Mouse (Mus musculus) Muller cell, postnatal 12 days (primary cell): ENCODE results near the gene Wee2.

Experiments used
- DNase-seq: peaks from one replicate; pipeline ENCODE4 v3.0.0-alpha.2; 2015; ENCODE audit errors: inconsistent ontology term

The Wee2 gene

DNA sequence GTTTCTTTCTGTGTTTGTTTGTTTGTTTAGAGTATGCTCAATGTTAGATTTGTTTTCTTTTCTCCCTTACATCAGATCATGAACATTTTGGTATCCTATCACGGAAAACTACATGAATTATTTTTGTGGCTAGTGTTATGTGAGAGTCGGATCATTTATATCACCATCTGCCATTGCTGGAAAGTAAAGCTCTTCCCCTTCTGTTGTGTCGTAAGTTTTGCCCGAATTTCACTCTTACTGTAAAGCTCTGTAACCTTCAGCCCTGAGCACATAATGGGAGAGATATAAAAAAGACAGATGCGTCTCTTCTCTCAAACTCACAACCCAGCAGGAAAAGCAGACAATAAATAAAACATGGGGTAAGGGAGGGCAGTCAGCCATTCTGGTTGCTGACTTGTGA lies at the start of gene Wee2:
TSS of gene Wee2 (plus strand) at position 153 of the 400 bp plus-strand sequence.
- DNase-seq, result no peak

DNA sequence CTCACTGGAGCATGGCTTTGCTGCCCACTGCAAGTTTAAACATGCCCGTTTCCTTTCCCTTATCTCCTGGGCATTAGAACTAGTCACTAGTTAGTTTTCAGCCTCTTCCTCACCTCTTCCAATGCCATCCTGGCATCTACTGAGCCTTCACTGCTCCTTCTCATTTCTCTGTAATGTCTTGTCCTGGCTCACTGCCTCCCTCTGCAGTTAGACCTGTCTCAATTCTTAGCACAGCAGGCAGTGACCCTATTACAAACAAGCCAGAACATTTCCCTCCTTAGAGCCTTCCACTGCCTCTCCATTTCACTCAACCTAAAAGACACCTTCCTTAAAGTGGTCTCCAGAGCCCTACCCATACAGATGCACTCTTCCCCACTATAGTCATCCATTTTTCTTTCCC lies 47.9 kb upstream of the Wee2 start:
- DNase-seq, result no peak

DNA sequence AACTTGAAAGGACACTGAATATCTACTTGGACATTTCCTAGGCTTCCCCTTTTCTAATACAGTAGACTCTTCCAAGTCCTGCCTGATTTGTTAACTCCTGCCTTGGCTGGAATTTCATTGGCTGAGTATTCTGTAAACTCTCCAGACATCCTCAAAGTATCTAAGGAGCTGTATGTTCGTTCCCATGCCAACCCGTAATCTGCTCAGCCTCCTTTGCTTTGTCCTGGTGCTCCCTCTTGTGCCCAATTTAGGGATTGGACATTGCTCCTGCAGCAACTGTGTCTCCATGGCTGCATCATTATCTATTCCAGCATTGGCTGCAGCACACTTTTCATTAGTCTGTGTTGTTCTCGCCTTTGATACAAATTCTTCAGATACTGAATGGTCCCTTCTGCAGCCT lies 45.7 kb upstream of the Wee2 start:
- DNase-seq, result peak; percentile 49

DNA sequence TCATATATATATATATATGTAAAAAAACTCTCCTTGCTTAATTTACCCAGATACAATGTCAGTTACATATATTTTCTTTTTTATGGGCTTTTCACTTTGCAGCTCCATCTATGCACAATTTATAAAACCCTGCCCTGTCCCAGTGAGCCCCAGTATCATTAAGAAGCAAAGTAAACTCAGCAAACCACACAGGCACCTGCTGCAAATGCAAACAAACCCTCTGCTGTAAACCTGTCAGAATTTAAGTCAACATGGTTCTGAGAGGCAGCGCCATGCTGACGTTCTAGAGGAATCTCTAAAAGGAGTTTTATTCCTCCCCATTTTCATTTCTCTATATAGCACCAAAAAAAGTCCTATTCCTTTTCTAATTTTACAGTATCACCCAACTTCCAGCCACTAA lies 36.9 kb upstream of the Wee2 start:
- DNase-seq, result no peak

DNA sequence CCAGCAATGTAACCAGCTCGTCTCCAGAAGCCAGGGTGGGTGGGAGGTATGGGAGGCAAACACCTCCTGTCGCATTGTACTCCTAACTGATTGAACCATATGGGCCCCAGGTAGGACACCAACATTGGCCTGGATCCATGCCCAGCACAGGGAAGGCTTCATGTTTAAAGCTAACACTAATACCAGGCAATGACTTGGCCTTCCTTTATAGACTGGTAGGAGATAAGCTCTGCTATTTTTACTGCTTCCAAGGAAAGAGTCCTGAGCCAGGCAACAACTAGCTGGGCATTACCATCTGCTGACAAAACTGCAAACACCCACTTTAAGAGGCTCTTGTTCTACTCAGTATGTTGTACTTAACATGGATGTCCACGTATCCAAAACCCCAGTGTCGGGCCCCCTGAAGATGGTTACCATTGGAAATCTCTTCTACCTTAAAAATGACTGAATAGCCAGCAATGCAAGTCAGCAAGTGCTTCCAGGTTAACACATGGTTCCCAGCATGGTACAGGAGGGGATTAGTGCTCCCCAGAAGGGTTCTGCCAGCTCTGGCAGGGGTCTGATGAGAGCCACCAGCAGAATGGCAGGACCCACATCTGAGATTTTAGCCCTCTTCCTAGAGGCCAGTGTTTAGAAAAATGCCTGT lies 35.1 kb upstream of the Wee2 start:
- DNase-seq, result no peak

DNA sequence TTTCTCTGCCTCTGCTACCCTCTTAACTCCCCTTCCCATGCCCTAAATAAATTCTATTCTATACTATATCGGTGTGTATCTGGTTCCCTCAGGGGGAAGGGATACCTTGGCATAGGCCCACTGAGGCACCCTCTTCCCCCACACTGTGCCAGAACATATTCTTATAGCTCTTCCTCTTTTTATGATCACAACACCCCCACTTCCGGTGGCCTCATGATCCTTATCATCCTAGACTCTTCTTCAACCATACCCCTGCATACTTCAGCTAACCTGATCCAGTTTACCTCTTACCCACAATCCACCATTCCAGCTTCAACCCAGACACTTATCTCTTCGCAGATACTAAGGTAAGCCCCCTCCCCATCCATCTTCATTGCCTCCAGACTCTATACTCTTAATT lies 27.8 kb upstream of the Wee2 start:
- no peak for DNase-seq

DNA sequence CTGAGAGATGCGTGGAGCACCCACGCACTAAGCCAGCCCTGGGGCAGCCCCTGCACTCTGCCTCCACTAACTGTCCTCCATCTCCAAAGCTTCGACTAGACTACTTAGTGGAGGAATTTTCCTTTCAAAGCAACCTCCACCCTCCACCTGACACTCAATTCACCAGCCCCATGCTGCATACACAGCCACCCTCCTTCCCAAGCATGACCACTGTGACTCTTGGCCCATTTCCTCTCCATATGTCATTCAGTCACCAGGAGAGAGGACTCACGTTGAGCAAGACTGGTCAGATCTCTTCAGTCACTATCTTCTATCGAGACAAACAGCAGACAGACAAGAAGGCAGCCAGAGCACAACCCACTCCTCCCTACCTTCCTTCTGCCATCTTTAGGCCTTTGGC lies 25.8 kb upstream of the Wee2 start:
- no peak for DNase-seq

DNA sequence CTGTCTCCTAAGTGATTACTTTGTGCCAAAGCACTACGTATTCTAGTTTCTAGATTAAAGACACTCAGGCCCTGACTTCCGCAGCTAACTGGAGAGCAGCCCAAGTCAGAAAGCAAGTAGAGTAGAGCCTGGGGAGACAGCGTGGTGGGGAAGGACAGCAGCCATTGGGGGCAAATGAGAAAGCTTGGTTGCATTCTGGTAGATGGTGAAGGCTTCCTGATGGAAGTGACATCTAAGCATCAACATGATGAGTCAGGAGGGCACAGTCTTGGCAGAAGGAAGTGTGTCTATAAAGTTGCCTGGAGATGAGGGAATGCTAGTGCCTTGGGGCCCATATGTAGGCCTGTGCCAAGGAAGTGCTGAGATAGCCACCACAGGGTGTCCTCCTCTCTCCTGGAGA lies 25.3 kb upstream of the Wee2 start:
- no peak for DNase-seq

DNA sequence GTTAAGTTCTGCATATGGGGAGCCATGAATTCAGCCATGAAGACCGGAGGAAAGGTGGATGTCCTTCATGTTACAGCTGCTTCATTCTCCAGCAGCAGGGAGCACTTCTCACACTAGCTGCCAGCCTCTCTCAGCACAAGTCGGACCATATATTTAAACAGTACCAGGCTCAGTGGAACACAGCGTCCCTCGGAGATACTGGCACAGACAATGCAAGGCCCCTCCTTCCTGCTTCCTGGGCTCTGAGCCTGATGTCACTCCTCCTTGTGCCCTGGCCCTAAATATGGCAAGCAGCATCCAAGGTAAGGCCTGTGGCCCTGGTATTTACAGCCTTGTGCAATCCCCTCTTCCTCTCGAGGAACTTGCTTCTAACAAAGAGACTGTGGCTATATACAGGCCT lies 23.1 kb upstream of the Wee2 start:
- DNase-seq, result no peak

DNA sequence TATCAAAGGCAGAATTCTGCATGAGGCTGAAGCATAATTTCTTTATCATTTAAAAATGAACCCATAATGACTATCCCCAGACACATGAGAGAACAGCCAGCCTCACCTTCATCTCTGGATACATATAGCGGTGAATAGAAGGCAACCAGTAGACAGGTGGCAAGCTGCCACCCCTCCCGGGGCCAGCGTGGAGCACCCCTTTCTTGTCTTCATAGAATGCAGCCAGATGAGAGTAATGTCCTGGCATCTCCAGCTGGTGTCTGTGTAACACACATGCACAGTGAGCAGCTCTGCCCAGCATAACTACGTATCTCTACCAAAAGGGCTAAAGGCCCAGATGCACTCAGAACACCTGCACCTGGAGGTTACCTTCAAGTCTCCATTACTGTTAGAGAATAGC lies 20.5 kb upstream of the Wee2 start:
- DNase-seq, result no peak

DNA sequence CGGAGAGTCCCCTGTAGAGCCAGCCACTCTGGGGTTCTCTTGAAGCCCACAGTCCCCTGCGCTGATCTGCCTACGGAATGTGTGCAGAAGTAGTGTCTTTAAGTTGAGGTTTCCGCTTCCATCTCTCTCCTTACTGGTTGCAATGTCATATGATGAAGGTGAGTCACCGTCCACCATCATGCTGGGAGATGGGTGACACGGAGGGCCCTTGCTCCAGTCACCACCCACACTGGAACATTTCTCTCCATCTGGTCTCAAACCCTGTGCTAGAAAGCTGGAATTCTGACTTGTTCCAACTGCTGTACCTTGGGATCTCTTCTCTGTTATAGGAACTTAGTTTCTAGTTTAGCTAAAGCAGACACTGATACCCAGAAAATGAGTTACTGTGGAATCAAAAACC lies 17.8 kb upstream of the Wee2 start:
- DNase-seq, result no peak

DNA sequence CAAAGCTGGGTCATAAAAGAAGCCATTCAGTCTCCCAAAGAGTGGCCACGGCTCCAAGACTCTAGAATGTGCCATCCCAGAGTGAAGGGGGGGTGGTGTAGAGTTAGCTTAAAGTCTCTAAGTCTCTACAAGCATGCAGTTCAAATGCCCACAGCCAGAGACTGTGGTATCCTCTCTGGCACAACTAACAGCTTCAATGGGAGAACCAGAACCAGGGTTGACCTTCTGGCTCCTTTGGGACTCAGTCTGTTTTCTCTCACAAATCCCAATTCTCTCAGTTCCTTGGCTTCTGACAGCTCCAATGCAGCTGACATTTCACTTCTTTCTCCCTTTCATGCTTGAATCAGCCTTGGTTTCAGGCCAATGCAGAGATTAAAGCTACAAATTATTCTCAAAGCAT lies 15.9 kb upstream of the Wee2 start:
- DNase-seq, result no peak

DNA sequence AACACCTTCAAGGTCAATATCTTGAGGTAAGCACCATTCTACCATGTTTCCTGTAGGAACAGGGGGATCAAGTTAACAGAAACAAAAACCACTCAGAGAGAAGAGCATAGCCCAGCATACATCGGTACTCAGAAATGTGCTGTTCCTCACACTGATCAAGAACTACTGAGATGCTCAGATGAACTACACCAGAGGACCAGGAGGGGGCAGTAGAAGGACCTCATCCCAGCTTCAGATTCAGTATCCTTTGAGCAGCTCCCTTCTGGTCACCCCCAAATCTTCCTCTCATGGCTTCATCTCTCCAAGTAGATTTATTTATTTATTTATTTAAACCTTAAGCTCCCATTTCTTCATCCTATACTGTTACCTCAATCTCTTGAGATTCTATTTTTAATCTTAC lies 15.1 kb upstream of the Wee2 start:
- DNase-seq, result peak; percentile 7

DNA sequence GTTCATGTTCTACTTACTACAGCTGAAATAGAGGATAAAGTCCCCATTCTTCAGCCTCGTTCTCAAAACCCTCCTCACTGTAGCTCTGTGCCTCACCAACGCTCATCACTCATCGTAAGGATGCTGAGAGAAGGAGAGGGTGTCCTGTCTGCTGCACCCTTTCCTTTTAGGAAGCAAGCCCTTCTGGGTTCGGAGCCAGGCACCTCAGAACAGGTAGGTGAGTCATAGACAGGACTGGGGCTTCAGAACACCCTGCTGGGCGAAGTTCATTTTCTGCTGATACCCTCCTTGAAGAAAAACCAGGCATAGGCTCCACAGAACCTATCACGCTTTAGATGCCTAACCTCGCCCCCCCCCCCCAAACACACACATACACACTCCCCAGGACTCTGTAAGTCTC lies 11.4 kb upstream of the Wee2 start:
- no peak for DNase-seq

DNA sequence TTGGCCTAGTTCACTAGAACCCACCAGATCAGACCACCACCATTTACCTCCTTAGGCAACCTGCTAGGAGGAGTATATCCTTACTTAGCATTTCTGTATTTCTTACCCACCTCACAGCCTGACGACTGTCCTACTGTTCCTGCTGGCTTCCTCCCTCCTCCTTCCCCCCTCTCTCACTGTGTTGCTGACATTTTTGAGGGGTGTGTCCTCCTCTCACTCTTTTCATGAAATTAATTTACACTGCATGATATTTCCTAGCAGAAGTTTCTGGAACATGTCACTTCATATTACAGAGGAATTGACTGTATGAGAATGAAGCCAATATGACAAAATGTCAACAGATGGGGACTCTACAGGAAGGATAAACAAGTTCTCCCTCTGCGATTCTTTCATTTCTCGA lies 10.2 kb upstream of the Wee2 start:
- no peak for DNase-seq

DNA sequence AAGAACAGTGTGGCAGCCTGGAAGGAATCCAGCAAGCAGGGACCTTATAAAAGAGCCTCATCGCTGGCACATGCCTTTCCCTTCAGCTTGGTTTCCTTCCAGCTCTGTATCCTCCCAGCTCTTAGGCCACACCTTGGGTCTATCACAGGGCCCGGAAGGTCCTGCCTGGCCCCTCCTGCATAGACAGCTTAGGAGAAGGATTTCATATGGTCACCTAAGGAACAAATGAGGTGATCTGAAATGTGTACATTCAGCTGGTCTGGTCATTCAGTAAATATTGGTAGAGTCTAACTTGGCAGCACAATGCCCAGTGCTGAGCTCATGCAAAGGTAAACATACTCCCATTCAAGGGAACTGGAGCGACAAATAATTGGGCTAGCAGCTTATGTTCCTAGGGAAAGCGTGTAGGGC lies 9.4 kb upstream of the Wee2 start:
- DNase-seq, result peak; percentile 12

DNA sequence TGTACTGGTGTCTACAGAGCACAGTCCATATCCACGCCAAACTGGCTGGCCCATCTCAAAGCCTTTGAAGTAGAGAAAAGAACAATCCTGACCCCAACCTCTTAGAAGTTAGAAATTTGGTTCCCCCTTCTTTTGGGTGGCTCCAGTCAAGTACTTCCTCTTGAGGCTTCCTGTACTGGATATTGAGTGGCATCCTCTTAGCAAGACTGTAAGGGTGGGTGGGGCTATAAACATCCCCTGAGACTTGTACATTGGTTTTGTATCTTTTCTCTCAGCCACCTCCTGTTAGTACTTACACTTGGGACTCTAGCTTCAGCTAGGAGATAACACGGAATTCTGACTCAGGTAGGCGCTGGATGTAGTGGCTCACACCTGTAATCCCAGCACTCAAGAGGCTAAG lies 8.6 kb upstream of the Wee2 start:
- no peak for DNase-seq

DNA sequence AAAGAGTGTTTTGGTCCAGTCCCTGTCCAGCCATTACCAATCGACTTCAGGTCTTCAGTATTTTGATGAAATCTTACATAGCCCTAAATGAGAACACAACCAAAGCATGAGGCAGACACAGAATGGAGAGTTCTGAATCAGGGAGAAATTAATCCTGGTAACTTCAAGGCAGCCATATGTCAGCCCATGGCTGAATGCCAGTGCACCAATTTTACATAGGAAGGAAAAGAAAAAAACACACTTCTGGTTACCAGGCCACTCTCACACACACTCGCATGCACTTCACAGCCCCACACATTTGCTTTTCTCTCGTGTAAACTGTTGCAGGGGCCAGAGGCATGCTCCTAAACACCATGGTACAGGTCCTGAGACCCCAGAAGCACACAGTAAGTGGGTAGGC lies 8.0 kb upstream of the Wee2 start:
- DNase-seq, result no peak

DNA sequence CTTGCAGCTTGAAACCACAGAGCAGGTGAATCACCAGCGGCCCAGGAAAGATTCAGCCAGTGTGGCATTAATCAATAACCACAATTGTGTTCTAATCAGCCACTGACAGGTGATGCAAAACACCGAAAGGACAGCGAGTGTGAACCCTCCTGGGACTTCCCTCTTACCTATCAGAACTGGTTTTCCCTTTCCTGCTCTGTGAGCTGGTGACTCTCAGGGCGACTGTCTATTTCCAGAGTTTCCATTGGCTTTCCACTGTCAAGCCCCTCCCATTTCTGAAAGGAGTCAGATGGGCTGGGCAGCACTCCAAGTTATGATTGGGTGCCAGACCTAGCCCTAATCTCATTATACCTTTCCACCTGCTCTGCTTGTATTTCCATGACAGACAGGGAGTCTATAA lies 7.5 kb upstream of the Wee2 start:
- DNase-seq, result no peak

DNA sequence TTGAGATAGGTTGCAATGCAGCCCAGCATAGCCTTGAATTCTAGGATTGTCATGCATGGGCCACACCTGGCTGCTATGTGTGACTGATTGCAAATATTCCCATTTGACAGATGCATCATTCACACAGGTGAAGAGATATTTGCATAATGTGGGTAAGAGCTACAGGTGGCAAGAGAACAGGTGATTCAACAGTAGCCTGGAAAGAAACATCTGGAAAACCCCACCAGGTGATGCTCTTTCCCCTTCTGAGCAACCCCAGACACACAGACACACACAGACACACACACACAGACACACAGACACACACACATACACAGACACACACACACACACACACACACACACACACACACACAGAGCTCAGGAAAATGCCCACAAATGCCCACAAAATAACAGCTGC lies 7.1 kb upstream of the Wee2 start:
- DNase-seq, result no peak

DNA sequence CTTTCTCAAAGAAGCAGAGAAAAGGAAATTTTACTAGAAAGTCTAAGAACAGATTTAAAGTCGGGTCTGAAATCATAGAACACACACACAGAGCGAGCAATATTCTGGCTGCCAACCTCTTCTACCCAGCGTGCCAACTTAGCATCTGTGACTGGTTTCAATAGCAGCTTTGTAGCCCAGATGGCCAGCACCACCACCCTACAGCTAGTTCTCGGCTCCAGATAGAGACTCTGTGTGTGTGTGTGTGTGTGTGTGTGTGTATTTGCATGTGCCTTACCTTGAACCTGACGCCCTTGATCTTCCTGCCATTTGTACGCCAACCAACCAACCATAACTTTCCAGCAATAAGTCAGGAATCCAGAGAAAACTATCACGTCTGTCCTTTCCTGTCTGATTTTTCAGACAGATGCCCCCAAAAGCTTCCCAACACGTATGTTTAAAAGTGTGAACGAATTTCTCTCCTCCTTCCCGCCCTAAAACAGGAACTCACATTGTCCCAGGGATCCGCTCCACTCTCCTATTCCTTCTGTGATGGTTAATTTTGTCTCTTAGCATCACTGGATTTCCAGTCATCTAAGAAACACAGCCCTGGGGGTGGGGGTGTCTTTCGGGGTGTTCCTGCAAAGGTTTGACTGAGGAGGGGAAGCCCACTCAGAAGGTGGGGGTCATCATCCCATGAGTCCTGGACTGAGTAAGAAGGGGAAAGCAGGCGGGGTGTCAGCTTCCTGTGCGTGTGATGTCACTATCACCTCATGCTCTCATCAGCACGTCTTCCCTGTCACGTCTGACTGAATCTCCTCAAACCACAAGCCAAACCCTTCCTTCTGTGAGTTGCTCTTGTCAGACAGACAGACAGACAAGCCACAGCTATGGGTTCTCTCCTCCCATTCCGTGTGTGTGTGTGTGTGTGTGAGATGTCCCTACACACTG lies 6.3 kb upstream of the Wee2 start:
- DNase-seq, result no peak

DNA sequence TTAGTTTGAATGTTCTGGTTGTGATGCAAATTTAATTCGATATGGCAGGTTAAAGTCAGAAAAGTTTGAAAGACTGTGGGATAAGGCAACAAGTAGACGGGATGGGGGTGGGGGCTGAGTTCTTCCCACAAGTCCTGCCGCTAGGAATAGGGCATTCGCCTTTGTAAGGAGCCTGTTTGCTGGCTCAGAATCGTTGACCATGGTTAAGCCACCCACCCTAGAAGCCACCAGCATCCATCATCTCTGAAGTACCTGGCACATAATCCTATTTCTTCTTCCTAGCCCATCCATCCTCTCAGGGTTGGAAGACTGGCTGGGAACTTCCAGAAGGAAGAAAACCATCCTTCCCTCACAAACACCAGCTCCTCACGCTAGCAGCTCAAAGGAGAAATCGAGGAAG lies 4.2 kb upstream of the Wee2 start:
- DNase-seq, result no peak
